Mouse (Mus musculus) right cerebral cortex, postnatal 25 days (tissue): ENCODE data around the gene N4bp2.

ENCODE experiments used
- DNase-seq: peaks from one replicate; pipeline ENCODE4 v3.0.0; 2022

Gene N4bp2

GRCm38 (mm10) chr5:65864946-65865345 is 101.6 kb downstream of the N4bp2 start:
- DNase-seq = no peak

- DNase-seq = no peak
Observed at GRCm38 (mm10) chr5:65866591-65866990, 103.3 kb downstream of the N4bp2 start.

- DNase-seq = no peak
Observed at GRCm38 (mm10) chr5:65867380-65868116, 104.2 kb downstream of the N4bp2 start.

GRCm38 (mm10) chr5:65868419-65868818 is 105.1 kb downstream of the N4bp2 start:
- DNase-seq = no peak

GRCm38 (mm10) chr5:65869660-65870059 is 106.3 kb downstream of the N4bp2 start:
- no peak for DNase-seq

- DNase-seq = no peak
Observed at GRCm38 (mm10) chr5:65871276-65871875, 108.1 kb downstream of the N4bp2 start.

- DNase-seq = no peak
Observed at GRCm38 (mm10) chr5:65873212-65873611, 109.9 kb downstream of the N4bp2 start.

- no peak for DNase-seq
Observed at GRCm38 (mm10) chr5:65875269-65875668, 111.9 kb downstream of the N4bp2 start.

- DNase-seq = no peak
Observed at GRCm38 (mm10) chr5:65878367-65878766, 115.0 kb downstream of the N4bp2 start.
